Mouse (Mus musculus) forebrain, embryonic 14.5 days (tissue): ENCODE results near the gene Tanc2. TPM values are rescaled to one million over a fixed set of nuclear protein-coding genes. Genes with fewer than 3 reads are reported as not detected.

Experiments used
- ATAC-seq: fragments of 200-750 bp; cut with Nextera tagmentation; 2 replicates; pipeline ENCODE4 v1.8.0; 2017; ENCODE audit warnings: mild to moderate bottlenecking, moderate library complexity
- DNase-seq: peaks from one replicate; pipeline ENCODE4 v3.0.0-alpha.2; 2015; ENCODE audit warnings: low spot score
- H3K27ac ChIP-seq: fragments of 300-500 bp; sonication (generic); 2 replicates; pipeline ENCODE4 v1.5.1; 2014; ENCODE audit warnings: low read depth, mild to moderate bottlenecking, control low read depth, low read length, moderate library complexity
- H3K27me3 ChIP-seq: fragments of 300-500 bp; sonication (generic); replicated peaks from 2 replicates; pipeline ENCODE4 v1.6.1; 2014; ENCODE audit warnings: low read length, control low read depth, mixed read lengths; ENCODE audit not compliant: control insufficient read depth, insufficient read depth
- H3K36me3 ChIP-seq: fragments of 300-500 bp; sonication (generic); 2 replicates; pipeline ENCODE4 v1.6.1; 2014; ENCODE audit warnings: low read length, control low read depth; ENCODE audit not compliant: control insufficient read depth, insufficient read depth
- H3K4me1 ChIP-seq: fragments of 300-500 bp; sonication (generic); 2 replicates; pipeline ENCODE4 v1.6.1; 2014; ENCODE audit warnings: antibody characterized with exemption, low read length, control low read depth; ENCODE audit not compliant: control insufficient read depth, insufficient read depth
- H3K4me2 ChIP-seq: fragments of 300-500 bp; sonication (generic); 2 replicates; pipeline ENCODE4 v1.6.1; 2014; ENCODE audit warnings: mild to moderate bottlenecking, control low read depth, low read length
- H3K4me3 ChIP-seq: fragments of 300-500 bp; sonication (generic); 2 replicates; pipeline ENCODE4 v1.5.1; 2014; ENCODE audit warnings: low read depth, low read length, control low read depth
- H3K9ac ChIP-seq: fragments of 300-500 bp; sonication (generic); 2 replicates; pipeline ENCODE4 v1.6.1; 2014; ENCODE audit warnings: mild to moderate bottlenecking, low read length, control low read depth, moderate library complexity
- H3K9me3 ChIP-seq: fragments of 300-500 bp; sonication (generic); replicated peaks from 2 replicates; pipeline ENCODE4 v1.6.1; 2016; ENCODE audit warnings: low read length, control low read depth, mixed read lengths; ENCODE audit not compliant: control insufficient read depth
- WGBS: fragments of 180-500 bp; shearing (Covaris S2); extraction: QIAGEN DNeasy Blood & Tissue Kit; methylation state at CpG from one replicate; pipeline ENCODE4 v1.1.7; 2014; 5-methylcytosine and 5-hydroxymethylcytosine counted together
- polyA plus RNA-seq: library from polyadenylated mRNA; unstranded; fragments of >200 nt; fragmentation: Nextera tagmentation; extraction: Ambion mirVana; gene quantifications from 2 replicates; pipeline ENCODE4 v1.2.1, GENCODE M21; 2014

The Tanc2 gene
- polyA plus RNA-seq, 1 experiment from 2014 or later = 20.8 TPM

GRCm38 (mm10) chr11:105931380-105931779 lies 341.6 kb downstream of the Tanc2 start:
- DNase-seq (no peak), ATAC-seq (no peak)
- Histone ChIP-seq H3K4me3 (no peak overlapping the region), H3K27ac (no peak overlapping the region), H3K36me3 (0 out of 2 replicates have a peak, but pooled peaks cover 3% of the 10 kb centered on the region), H3K9ac (no peak overlapping the region), H3K27me3 (no peaks in the 10 kb centered on the region), H3K4me2 (no peak overlapping the region), H3K9me3 (no peaks in the 10 kb centered on the region), H3K4me1 (no peaks in the 10 kb centered on the region)
- WGBS = 83% methylated on average over 3 of the region's 3 CpGs

GRCm38 (mm10) chr11:105933746-105934145 lies 344.0 kb downstream of the Tanc2 start:
- H3K4me2 ChIP-seq = no peak overlapping the region
- no peak for ATAC-seq
- 92% methylated on average over 8 of the region's 8 CpGs for WGBS

GRCm38 (mm10) chr11:105934303-105934711 lies 344.5 kb downstream of the Tanc2 start:
- DNase-seq (no peak), ATAC-seq (no peak)
- no peak overlapping the region for H3K9ac ChIP-seq
- no peak overlapping the region for H3K4me2 ChIP-seq
- no peaks in the 10 kb centered on the region for H3K4me1 ChIP-seq
- H3K36me3 ChIP-seq = 0 out of 2 replicates have a peak, but pooled peaks cover 3% of the 10 kb centered on the region
- no peak overlapping the region for H3K27ac ChIP-seq
- no peaks in the 10 kb centered on the region for H3K27me3 ChIP-seq
- 71% methylated on average over 5 of the region's 5 CpGs for WGBS
- H3K9me3 ChIP-seq = no peaks in the 10 kb centered on the region
- no peak overlapping the region for H3K4me3 ChIP-seq

More at GRCm38 (mm10) chr11:105933746-105934145, 344.0 kb downstream of the Tanc2 start:
- Histone ChIP-seq H3K9ac (no peak overlapping the region), H3K4me1 (no peaks in the 10 kb centered on the region), H3K4me3 (no peak overlapping the region), H3K27ac (no peak overlapping the region), H3K27me3 (no peaks in the 10 kb centered on the region), H3K36me3 (0 out of 2 replicates have a peak, but pooled peaks cover 3% of the 10 kb centered on the region), H3K9me3 (no peaks in the 10 kb centered on the region)
- DNase-seq = no peak

- DNase-seq (no peak), ATAC-seq (no peak)
- Histone ChIP-seq H3K9me3 (no peaks in the 10 kb centered on the region), H3K36me3 (0 out of 2 replicates have a peak, but pooled peaks cover 3% of the 10 kb centered on the region), H3K27ac (no peak overlapping the region), H3K4me3 (no peak overlapping the region), H3K4me1 (no peaks in the 10 kb centered on the region), H3K9ac (no peak overlapping the region), H3K27me3 (no peaks in the 10 kb centered on the region), H3K4me2 (no peak overlapping the region)
- WGBS = 63% methylated on average over 6 of the region's 6 CpGs
Measured at GRCm38 (mm10) chr11:105934816-105935215, 345.0 kb downstream of the Tanc2 start.

GRCm38 (mm10) chr11:105935496-105935895 lies 345.7 kb downstream of the Tanc2 start:
- Histone ChIP-seq H3K27ac (no peak overlapping the region), H3K36me3 (0 out of 2 replicates have a peak, but pooled peaks cover 3% of the 10 kb centered on the region), H3K9me3 (no peaks in the 10 kb centered on the region), H3K27me3 (no peaks in the 10 kb centered on the region), H3K9ac (no peak overlapping the region), H3K4me3 (no peak overlapping the region), H3K4me2 (no peak overlapping the region), H3K4me1 (no peaks in the 10 kb centered on the region)
- 91% methylated on average over 8 of the region's 8 CpGs for WGBS
- ATAC-seq (no peak), DNase-seq (no peak)

- no peaks in the 10 kb centered on the region for H3K4me1 ChIP-seq
- H3K27ac ChIP-seq = no peak overlapping the region
- no peak overlapping the region for H3K9ac ChIP-seq
- no peak overlapping the region for H3K4me3 ChIP-seq
- H3K36me3 ChIP-seq = 0 out of 2 replicates have a peak, but pooled peaks cover 3% of the 10 kb centered on the region
- DNase-seq = no peak
- H3K4me2 ChIP-seq = no peak overlapping the region
- ATAC-seq = no peak
- WGBS = 88% methylated on average over 6 of the region's 6 CpGs
- no peaks in the 10 kb centered on the region for H3K9me3 ChIP-seq
- no peaks in the 10 kb centered on the region for H3K27me3 ChIP-seq
Measured at GRCm38 (mm10) chr11:105936200-105936599, 346.4 kb downstream of the Tanc2 start.

- ATAC-seq (no peak), DNase-seq (no peak)
- no peaks in the 10 kb centered on the region for H3K4me1 ChIP-seq
- no peak overlapping the region for H3K4me2 ChIP-seq
- H3K27me3 ChIP-seq = no peaks in the 10 kb centered on the region
- no peak overlapping the region for H3K4me3 ChIP-seq
- WGBS = 93% methylated on average over 3 of the region's 3 CpGs
- H3K36me3 ChIP-seq = 0 out of 2 replicates have a peak, but pooled peaks cover 3% of the 10 kb centered on the region
- H3K27ac ChIP-seq = no peak overlapping the region
- H3K9me3 ChIP-seq = no peaks in the 10 kb centered on the region
- no peak overlapping the region for H3K9ac ChIP-seq
Measured at GRCm38 (mm10) chr11:105936974-105937373, 347.2 kb downstream of the Tanc2 start.

- 0 out of 2 replicates have a peak, but pooled peaks cover 3% of the 10 kb centered on the region for H3K4me1 ChIP-seq
Measured at GRCm38 (mm10) chr11:105938771-105939170, 349.0 kb downstream of the Tanc2 start.

GRCm38 (mm10) chr11:105941973-105942372 lies 352.2 kb downstream of the Tanc2 start:
- H3K27ac ChIP-seq = no peak overlapping the region
- H3K36me3 ChIP-seq = no peaks in the 10 kb centered on the region
- WGBS = 64% methylated on average over 8 of the region's 8 CpGs

More at GRCm38 (mm10) chr11:105938771-105939170, 349.0 kb downstream of the Tanc2 start:
- Histone ChIP-seq H3K4me3 (no peak overlapping the region), H3K9ac (peak overlapping the region; percentile 32; the same call in 1 of the 2 replicates), H3K27me3 (no peaks in the 10 kb centered on the region), H3K27ac (no peak overlapping the region), H3K36me3 (0 out of 2 replicates have a peak, but pooled peaks cover 3% of the 10 kb centered on the region), H3K4me2 (no peak overlapping the region), H3K9me3 (no peaks in the 10 kb centered on the region)
- no peak for ATAC-seq
- 38% methylated on average over 9 of the region's 9 CpGs for WGBS
- DNase-seq = peak; percentile 12

More at GRCm38 (mm10) chr11:105941973-105942372, 352.2 kb downstream of the Tanc2 start:
- no peaks in the 10 kb centered on the region for H3K9me3 ChIP-seq
- H3K9ac ChIP-seq = no peak overlapping the region
- H3K27me3 ChIP-seq = no peaks in the 10 kb centered on the region
- H3K4me2 ChIP-seq = no peak overlapping the region
- no peak overlapping the region for H3K4me3 ChIP-seq
- DNase-seq (no peak), ATAC-seq (no peak)
- peaks cover 6% of the 10 kb centered on the region; the same call in 1 of the 2 replicates for H3K4me1 ChIP-seq
